Mouse (Mus musculus): ENCODE measurements around the gene Rps26. TPM values are rescaled to one million over a fixed set of nuclear protein-coding genes. Genes with fewer than 3 reads are reported as not detected.
A peak's percentile ranks its signal among the peaks of the same experiment; 100 is the strongest.
"Not testable (repeated sequence)": the region's sequence is repeated elsewhere in the genome, so short reads cannot be mapped to it uniquely, and the experiment has no call there.

Gene Rps26
- polyA plus RNA-seq, 1 experiment from 2014 or later: 711 TPM

DNA sequence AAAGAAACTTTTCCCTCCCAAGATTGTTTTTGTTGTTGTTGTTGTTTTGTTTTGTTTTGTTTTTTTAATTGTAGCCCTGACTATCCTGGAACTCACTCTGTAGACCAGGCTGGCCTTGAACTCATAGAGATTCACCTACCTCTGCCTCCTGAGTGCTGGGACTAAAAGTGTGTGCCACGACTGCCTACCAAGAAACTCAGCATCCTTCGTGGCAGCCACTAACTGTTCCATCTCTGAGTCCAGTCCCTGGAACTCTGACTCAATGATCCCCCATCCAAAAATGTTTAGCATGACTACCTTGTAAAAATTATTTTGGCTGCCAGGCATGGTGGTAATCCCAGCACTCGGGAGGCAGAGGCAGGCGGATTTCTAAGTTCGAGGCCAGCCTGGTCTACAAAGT lies 7.4 kb downstream of the Rps26 start:
- H3K36me3 ChIP-seq: peaks cover 14% of the 10 kb centered on the region
- H3K4me3 ChIP-seq; H3K9me3 ChIP-seq; ATAC-seq (ENCODE audit: borderline replicate concordance, extremely low read depth, low FRiP score, low TSS enrichment); H3K9ac ChIP-seq; H3K4me1 ChIP-seq; H3K27ac ChIP-seq; H3K27me3 ChIP-seq; H3K4me2 ChIP-seq: not testable (repeated sequence)
- WGBS: 88% methylated on average over 5 of the region's 5 CpGs

DNA sequence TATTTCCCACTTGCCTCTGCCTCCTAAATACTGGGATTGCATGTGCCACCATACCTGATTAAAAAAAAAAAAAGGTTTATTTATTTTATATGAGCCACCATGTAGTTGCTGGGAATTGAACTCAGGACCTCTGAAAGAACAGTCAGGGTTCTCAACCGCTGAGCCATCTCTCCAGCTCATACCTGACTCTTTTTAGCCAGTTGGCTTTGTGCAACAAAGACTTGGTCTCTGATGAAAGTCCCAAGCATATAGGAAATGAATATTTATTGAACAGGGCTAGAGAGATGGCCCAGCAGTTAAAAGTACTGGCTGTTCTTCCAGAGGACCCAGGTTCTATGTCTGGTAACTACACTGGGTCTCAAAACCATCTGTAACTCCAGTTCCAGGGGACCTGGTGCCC lies 8.0 kb downstream of the Rps26 start:
- Histone ChIP-seq H3K4me1 (no peaks in the 10 kb centered on the region), H3K27ac (no peak overlapping the region), H3K9ac (no peak overlapping the region), H3K36me3 (peaks cover 8% of the 10 kb centered on the region; the same call in 1 of the 2 replicates), H3K9me3 (no peaks in the 10 kb centered on the region), H3K4me3 (no peak overlapping the region), H3K27me3 (no peaks in the 10 kb centered on the region), H3K4me2 (no peak overlapping the region)
- 77% methylated on average over 1 of the region's 1 CpGs for WGBS
- no peak for ATAC-seq (ENCODE audit: borderline replicate concordance, extremely low read depth, low FRiP score, low TSS enrichment)

DNA sequence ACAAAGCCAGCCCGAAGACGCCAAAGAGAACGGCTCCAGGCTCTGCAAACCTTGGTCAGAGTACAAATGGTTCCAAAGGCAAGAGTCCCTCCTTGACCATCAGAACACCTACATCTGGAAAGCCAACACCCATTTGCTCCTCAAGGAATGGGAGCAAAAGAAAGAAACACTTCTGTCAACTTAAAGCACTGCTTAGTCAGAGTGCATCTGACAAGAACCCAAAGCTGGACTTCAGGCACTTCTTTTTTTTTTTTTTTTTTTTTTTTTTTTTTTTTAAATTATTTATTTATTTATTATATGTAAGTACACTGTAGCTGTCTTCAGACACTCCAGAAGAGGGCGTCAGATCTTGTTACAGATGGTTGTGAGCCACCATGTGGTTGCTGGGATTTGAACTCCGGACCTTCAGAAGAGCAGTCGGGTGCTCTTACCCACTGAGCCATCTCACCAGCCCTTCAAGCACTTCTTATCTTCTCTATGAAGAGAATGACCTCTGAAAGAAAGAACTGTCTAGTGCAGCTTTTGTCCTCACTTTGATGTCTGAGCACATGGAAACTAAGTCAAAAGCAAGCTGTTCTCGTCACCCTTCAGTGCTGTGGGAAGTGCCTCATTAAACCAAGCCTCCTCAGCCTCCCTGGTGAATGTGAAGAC lies 10.6 kb downstream of the Rps26 start:
- H3K9ac ChIP-seq; H3K27ac ChIP-seq; H3K4me2 ChIP-seq; H3K4me1 ChIP-seq; H3K9me3 ChIP-seq; H3K36me3 ChIP-seq; H3K27me3 ChIP-seq; ATAC-seq (ENCODE audit: borderline replicate concordance, extremely low read depth, low FRiP score, low TSS enrichment); H3K4me3 ChIP-seq: not testable (repeated sequence)
- 80% methylated on average over 6 of the region's 7 CpGs for WGBS

DNA sequence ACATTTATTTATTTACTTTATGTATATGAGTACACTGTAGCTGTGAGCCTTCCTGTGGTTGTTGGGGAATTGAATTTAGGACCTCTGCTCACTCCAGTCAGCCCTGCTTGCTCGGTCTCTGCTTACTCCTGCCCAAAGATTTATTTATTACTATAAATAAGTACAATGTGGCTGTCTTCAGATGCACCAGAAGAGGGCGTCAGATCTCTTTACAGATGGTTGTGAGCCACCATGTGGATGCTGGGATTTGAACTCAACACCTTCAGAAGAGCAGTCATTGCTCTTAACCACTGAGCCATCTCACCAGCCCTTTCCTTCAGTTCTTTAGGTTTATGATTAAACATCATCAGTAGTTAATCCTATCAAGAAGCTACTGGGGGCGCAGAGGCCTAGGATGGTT lies 11.6 kb downstream of the Rps26 start:
- no peak overlapping the region for H3K4me2 ChIP-seq
- no peak overlapping the region for H3K9ac ChIP-seq
- ATAC-seq (ENCODE audit: borderline replicate concordance, extremely low read depth, low FRiP score, low TSS enrichment): no peak
- no peak overlapping the region for H3K4me3 ChIP-seq
- no peaks in the 10 kb centered on the region; the same call in 1 of the 2 replicates for H3K4me1 ChIP-seq
- no peaks in the 10 kb centered on the region for H3K36me3 ChIP-seq
- 62% methylated on average over 3 of the region's 3 CpGs for WGBS
- H3K27me3 ChIP-seq: no peaks in the 10 kb centered on the region
- no peak overlapping the region for H3K27ac ChIP-seq
- no peaks in the 10 kb centered on the region for H3K9me3 ChIP-seq

DNA sequence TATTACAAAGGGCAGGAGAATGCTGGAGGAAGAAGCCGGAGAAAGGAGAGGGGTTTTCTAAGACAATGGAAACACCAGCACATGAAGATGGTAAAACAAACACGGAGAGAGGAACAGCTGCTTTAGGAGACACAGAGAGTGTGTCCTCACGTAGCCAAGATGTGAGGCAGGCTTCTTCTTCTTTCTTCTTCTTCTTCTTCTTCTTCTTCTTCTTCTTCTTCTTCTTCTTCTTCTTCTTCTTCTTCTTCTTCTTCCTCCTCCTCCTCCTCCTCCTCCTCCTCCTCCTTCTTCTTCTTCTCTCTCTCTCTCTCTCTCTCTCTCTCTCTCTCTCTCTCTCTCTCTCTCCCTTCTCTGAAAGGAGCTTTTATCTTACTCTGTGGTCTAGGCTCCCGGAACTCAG lies 12.7 kb downstream of the Rps26 start:
- not testable (repeated sequence) for ATAC-seq (ENCODE audit: borderline replicate concordance, extremely low read depth, low FRiP score, low TSS enrichment); H3K9ac ChIP-seq; H3K27ac ChIP-seq; H3K4me3 ChIP-seq; H3K27me3 ChIP-seq; H3K9me3 ChIP-seq; H3K4me1 ChIP-seq; H3K4me2 ChIP-seq; H3K36me3 ChIP-seq
- 49% methylated on average over 4 of the region's 4 CpGs for WGBS

DNA sequence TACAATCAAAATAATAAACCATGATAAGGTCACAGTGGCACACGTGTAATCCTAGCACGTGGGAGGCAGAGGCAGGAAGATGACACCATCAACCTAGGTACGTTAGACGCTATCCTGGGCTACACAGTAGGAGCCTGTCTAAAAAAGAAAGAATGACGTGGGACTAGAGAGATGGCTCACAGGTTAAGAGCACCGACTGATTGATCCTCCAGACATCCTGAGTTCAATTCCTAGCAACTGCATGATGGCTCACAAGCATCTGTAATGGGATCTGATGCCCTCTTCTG lies 13.4 kb downstream of the Rps26 start:
- H3K9ac ChIP-seq: no peak overlapping the region
- H3K4me3 ChIP-seq: no peak overlapping the region
- H3K27ac ChIP-seq: no peak overlapping the region
- H3K36me3 ChIP-seq: no peaks in the 10 kb centered on the region
- H3K4me1 ChIP-seq: no peaks in the 10 kb centered on the region; the same call in 1 of the 2 replicates
- WGBS: 33% methylated on average over 6 of the region's 6 CpGs
- no peaks in the 10 kb centered on the region for H3K9me3 ChIP-seq
- no peak overlapping the region for H3K4me2 ChIP-seq
- H3K27me3 ChIP-seq: no peaks in the 10 kb centered on the region
- peak; percentile 35; the same call in 1 of the 2 replicates for ATAC-seq (ENCODE audit: borderline replicate concordance, extremely low read depth, low FRiP score, low TSS enrichment)

DNA sequence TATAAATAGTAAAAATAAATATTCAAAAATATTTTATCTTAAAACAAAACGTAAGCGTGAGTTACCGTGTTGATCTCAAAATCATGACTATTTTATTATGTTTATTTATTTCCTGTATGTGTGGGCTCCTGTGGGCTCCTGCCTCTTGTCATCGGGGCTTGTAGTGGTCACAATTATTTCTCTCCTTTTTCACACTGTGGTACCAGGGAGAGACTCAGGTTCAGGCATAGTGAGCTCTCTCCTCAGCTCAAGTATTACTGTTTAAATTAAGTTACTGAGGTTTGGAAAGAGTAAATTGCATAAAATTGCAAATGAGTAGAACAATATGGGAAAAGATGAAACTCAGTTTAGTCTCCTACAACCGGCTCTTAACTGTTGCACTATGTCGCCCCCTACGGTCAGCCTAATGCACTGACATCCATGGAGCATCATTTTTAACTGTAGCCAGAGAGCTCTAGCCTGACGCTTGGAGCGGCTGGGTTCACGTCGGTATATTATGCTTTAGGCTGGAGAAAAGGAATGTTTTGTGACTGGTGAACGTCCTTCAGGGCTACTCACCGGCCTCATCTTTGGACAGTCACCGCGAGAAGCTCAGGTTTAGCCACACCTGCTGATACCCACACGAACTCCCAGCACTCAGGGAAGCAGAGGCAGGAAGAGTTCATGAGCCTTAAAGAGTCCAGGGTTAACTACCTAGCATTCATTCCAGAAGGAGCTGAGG lies 14.0 kb downstream of the Rps26 start:
- no peak overlapping the region for H3K4me3 ChIP-seq
- H3K9ac ChIP-seq: no peak overlapping the region
- H3K9me3 ChIP-seq: no peaks in the 10 kb centered on the region
- no peak overlapping the region for H3K4me2 ChIP-seq
- H3K36me3 ChIP-seq: no peaks in the 10 kb centered on the region
- WGBS: 14% methylated on average over 16 of the region's 16 CpGs
- no peaks in the 10 kb centered on the region; the same call in 1 of the 2 replicates for H3K4me1 ChIP-seq
- H3K27ac ChIP-seq: no peak overlapping the region
- peak; percentile 70 for ATAC-seq (ENCODE audit: borderline replicate concordance, extremely low read depth, low FRiP score, low TSS enrichment)
- no peaks in the 10 kb centered on the region for H3K27me3 ChIP-seq

DNA sequence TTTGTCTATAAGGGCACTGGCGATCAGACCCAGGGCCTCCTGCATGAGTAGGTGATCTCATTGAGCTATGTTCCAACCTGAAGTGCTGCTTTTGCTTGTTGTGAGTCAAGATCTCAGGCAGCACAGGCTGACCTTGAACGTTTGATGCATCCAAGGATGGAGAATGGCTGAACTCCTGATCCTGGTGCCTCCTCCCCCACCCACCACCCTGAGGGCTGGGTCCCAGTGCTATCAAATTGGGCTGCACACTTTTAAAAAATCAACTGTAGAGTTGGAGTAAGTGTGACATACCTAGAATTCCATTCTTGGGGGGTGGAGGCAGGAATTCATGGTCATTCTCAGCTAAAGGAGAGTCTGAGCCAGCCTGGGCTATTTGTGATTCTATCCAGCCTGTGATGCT lies 20.1 kb downstream of the Rps26 start:
- Histone ChIP-seq H3K4me3 (no peak overlapping the region), H3K36me3 (no peaks in the 10 kb centered on the region), H3K27me3 (no peaks in the 10 kb centered on the region), H3K9me3 (no peaks in the 10 kb centered on the region), H3K4me1 (no peaks in the 10 kb centered on the region), H3K9ac (no peak overlapping the region), H3K4me2 (no peak overlapping the region), H3K27ac (no peak overlapping the region)
- WGBS: 31% methylated on average over 2 of the region's 2 CpGs
- ATAC-seq (ENCODE audit: borderline replicate concordance, extremely low read depth, low FRiP score, low TSS enrichment): no peak

DNA sequence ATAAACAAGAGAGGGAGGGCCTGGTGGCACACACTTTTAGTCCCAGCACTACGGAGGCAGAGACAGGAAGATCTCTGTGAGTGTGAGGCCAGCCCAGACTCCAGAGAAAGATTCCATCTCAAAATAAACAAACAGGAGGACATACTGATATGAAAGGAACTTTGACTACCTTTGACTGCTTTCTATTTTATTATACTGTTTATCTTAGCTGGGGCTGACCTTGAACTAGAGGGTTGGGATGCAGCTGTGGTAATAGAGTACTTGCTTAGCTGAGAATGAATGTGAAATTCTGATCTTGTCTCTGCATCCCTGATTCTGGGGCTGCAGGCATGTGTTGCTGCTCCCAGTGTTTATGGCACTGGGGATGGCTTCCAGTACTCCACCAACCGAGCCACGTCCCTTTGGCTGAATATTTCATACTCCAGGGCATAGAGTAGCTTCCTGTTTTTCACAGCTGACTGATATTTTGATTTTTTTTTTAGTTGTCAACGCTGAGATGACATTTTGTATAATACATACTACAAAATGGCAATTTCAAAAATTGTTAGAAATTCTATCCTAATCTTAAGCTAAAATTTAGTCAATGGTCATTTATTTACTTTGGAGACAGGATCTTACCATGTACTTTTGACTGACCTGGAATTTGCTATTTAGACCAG lies 23.9 kb downstream of the Rps26 start:
- Histone ChIP-seq H3K4me2 (no peak overlapping the region), H3K27ac (no peak overlapping the region), H3K4me1 (no peaks in the 10 kb centered on the region), H3K9ac (no peak overlapping the region), H3K9me3 (no peaks in the 10 kb centered on the region), H3K36me3 (no peaks in the 10 kb centered on the region), H3K4me3 (no peak overlapping the region), H3K27me3 (no peaks in the 10 kb centered on the region)
- 70% methylated on average over 4 of the region's 4 CpGs for WGBS
- ATAC-seq (ENCODE audit: borderline replicate concordance, extremely low read depth, low FRiP score, low TSS enrichment): no peak

DNA sequence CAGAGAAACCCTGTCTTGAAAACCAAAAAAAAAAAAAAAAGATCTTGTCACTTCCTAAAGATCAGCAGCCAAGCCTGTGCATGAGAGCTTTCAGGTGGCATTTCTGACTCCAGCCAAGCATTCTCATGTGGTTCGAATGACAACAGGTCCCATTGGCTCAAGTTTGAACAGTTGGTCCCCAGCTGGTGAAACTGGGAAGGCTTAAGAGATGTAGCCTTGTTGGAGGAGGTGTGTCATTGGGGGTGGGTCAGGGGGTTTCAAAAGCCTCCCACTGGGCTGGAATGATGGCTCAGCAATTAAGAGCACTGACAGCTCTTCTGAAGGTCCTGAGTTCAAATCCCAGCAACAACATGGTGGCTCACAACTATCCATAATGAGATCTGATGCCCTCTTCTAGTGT lies 25.0 kb downstream of the Rps26 start:
- H3K9me3 ChIP-seq: no peaks in the 10 kb centered on the region
- 86% methylated on average over 1 of the region's 1 CpGs for WGBS
- ATAC-seq (ENCODE audit: borderline replicate concordance, extremely low read depth, low FRiP score, low TSS enrichment): no peak
- no peaks in the 10 kb centered on the region for H3K36me3 ChIP-seq
- no peak overlapping the region for H3K27ac ChIP-seq
- H3K9ac ChIP-seq: no peak overlapping the region
- H3K4me3 ChIP-seq: no peak overlapping the region
- no peak overlapping the region for H3K4me2 ChIP-seq
- no peaks in the 10 kb centered on the region for H3K27me3 ChIP-seq
- no peaks in the 10 kb centered on the region for H3K4me1 ChIP-seq

DNA sequence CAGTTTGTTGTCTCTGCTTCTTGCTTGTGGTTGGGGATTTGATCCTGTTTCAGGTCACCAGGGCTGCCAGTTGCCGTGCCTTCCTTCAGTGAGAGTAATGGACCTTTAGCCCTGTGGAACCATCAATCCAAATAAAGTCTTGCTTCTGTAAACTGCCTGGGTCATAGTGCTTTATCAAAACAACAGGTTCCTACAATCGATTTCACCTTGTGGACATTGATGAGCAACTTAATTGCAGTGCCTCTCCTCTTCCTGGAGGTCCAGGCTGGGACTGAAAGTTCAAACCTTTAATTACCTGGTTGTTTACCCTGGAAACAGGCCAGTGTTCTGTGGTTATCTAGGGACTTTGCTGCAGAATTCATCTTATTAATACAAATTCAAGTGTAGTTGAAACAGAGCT lies 28.1 kb downstream of the Rps26 start:
- Histone ChIP-seq H3K27me3 (no peaks in the 10 kb centered on the region), H3K4me2 (no peak overlapping the region), H3K4me1 (no peaks in the 10 kb centered on the region), H3K36me3 (no peaks in the 10 kb centered on the region), H3K4me3 (no peak overlapping the region), H3K9me3 (no peaks in the 10 kb centered on the region), H3K27ac (no peak overlapping the region), H3K9ac (no peak overlapping the region)
- no peak for ATAC-seq (ENCODE audit: borderline replicate concordance, extremely low read depth, low FRiP score, low TSS enrichment)
- 39% methylated on average over 2 of the region's 2 CpGs for WGBS

DNA sequence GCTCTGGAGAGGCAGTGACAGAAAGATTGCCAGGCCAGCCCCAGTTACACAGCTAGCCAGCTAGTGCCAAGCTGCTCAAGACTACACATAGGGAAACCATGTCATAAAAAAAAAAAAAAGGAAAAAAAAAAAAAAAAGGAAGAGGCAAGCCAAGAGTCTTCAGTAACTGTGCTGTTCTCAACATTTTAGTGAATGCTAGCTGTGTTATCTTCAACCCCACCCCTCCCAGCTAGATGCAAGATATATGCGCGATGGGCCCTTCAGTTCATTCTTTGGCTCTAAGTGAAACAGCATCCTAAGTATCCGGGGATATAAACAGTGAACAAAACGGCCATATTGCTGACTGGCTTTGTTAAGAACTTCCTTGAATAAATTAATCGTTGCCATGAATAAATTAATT lies 33.8 kb downstream of the Rps26 start:
- Histone ChIP-seq H3K4me3 (no peak overlapping the region), H3K36me3 (no peaks in the 10 kb centered on the region), H3K9me3 (no peaks in the 10 kb centered on the region), H3K4me1 (peaks cover 7% of the 10 kb centered on the region; the same call in 1 of the 2 replicates), H3K4me2 (no peak overlapping the region), H3K27ac (no peak overlapping the region), H3K9ac (no peak overlapping the region), H3K27me3 (peaks cover 23% of the 10 kb centered on the region)
- ATAC-seq (ENCODE audit: borderline replicate concordance, extremely low read depth, low FRiP score, low TSS enrichment): no peak
- WGBS: 72% methylated on average over 5 of the region's 5 CpGs

Measured in lung, embryonic 15.5 days (tissue).